Mouse (Mus musculus) MEL (cell line): ENCODE measurements around the gene Cenpb. TPM values are rescaled to one million over a fixed set of nuclear protein-coding genes. Genes with fewer than 3 reads are reported as not detected.

ENCODE experiments used
- DNase-seq: peaks from one replicate; pipeline ENCODE4 v3.0.0; 2011; ENCODE audit warnings: low read depth, low spot score
- H3K27ac ChIP-seq: 2 replicates; pipeline ENCODE4 v1.5.1; 2012; ENCODE audit warnings: low read depth, mild to moderate bottlenecking, control low read depth, low read length, moderate library complexity; ENCODE audit not compliant: control insufficient read depth
- H3K27me3 ChIP-seq, 2 experiments: fragments of 150-350 bp in 1 of 2; sonication (generic) in 1 of 2; 2 replicates each; pipeline ENCODE4 v1.6.1; 2012; ENCODE audit warnings: low read length in 2 of 2, mild to moderate bottlenecking in 2 of 2, improper control_type of control experiment in 1 of 2, moderate library complexity in 1 of 2; ENCODE audit not compliant: insufficient read depth in 2 of 2, control insufficient read depth in 1 of 2
- H3K36me3 ChIP-seq, 2 experiments: 2 replicates each; pipeline ENCODE4 v1.6.1; 2012 to 2014; ENCODE audit warnings: low read length in 2 of 2, improper control_type of control experiment in 1 of 2, inconsistent platforms in 1 of 2, mild to moderate bottlenecking in 1 of 2; ENCODE audit not compliant: insufficient read depth in 2 of 2, control insufficient read depth in 1 of 2
- H3K4me1 ChIP-seq, 2 experiments: fragments of 150-350 bp in 1 of 2; sonication (generic) in 1 of 2; 2 replicates each; pipeline ENCODE4 v1.6.1; 2012; ENCODE audit warnings: low read length in 2 of 2, improper control_type of control experiment in 1 of 2, mild to moderate bottlenecking in 1 of 2; ENCODE audit not compliant: insufficient read depth in 2 of 2, control insufficient read depth in 1 of 2
- H3K4me3 ChIP-seq, 2 experiments: fragments of 150-350 bp in 1 of 2; sonication (generic) in 1 of 2; 2 replicates each; pipeline ENCODE4 v1.5.1; 2012; ENCODE audit warnings: low read depth in 2 of 2, low read length in 2 of 2, mild to moderate bottlenecking in 2 of 2, moderate library complexity in 2 of 2, control low read depth in 1 of 2, improper control_type of control experiment in 1 of 2; ENCODE audit not compliant: control insufficient read depth in 1 of 2, insufficient read depth in 1 of 2
- H3K79me2 ChIP-seq: 2 replicates; pipeline ENCODE4 v1.6.1; 2012; ENCODE audit warnings: mild to moderate bottlenecking, low read length, moderate library complexity; ENCODE audit not compliant: control insufficient read depth, poor library complexity, insufficient read depth
- H3K9ac ChIP-seq: 2 replicates; pipeline ENCODE4 v1.6.1; 2012; ENCODE audit warnings: low read depth, mild to moderate bottlenecking, control low read depth, low read length, moderate library complexity; ENCODE audit not compliant: control insufficient read depth, poor library complexity, severe bottlenecking
- H3K9me3 ChIP-seq: fragments of 150-350 bp; sonication (generic); replicated peaks from 2 replicates; pipeline ENCODE4 v1.6.1; 2012; ENCODE audit warnings: mild to moderate bottlenecking, low read length, improper control_type of control experiment, moderate library complexity; ENCODE audit not compliant: insufficient read depth
- BHLHE40 ChIP-seq: IDR thresholded peaks from 2 replicates; pipeline ENCODE4 v1.6.1; 2012; ENCODE audit warnings: low read depth, mild to moderate bottlenecking, inconsistent platforms, low read length, improper control_type of control experiment, borderline replicate concordance
- CHD1 ChIP-seq: IDR thresholded peaks from 2 replicates; pipeline ENCODE4 v1.6.1; 2012; ENCODE audit warnings: low read depth, mild to moderate bottlenecking, inconsistent platforms, low read length, improper control_type of control experiment
- E2F4 ChIP-seq: IDR thresholded peaks from 2 replicates; pipeline ENCODE4 v1.6.1; 2011; ENCODE audit warnings: low read depth, low read length, improper control_type of control experiment, borderline replicate concordance
- ELF1 ChIP-seq: IDR thresholded peaks from 2 replicates; pipeline ENCODE4 v1.6.1; 2014; ENCODE audit warnings: low read depth, mild to moderate bottlenecking, inconsistent platforms, low read length, improper control_type of control experiment, moderate library complexity
- EP300 ChIP-seq, 2 experiments: IDR thresholded peaks; 2 replicates each; pipeline ENCODE4 v1.6.1; 2011; ENCODE audit warnings: improper control_type of control experiment in 2 of 2, low read length in 2 of 2, low read depth in 1 of 2, mild to moderate bottlenecking in 1 of 2
- HCFC1 ChIP-seq: IDR thresholded peaks from 2 replicates; pipeline ENCODE4 v1.6.1; 2012; ENCODE audit warnings: low read depth, mild to moderate bottlenecking, inconsistent platforms, low read length, improper control_type of control experiment, moderate library complexity
- JUND ChIP-seq: IDR thresholded peaks from 2 replicates; pipeline ENCODE4 v1.6.1; 2011; ENCODE audit warnings: low read depth, mild to moderate bottlenecking, improper control_type of control experiment, low read length
- KAT2A ChIP-seq: conservative IDR thresholded peaks from 2 replicates; pipeline ENCODE4 v1.6.1; 2012; ENCODE audit warnings: low read depth, low read length, improper control_type of control experiment, inconsistent platforms
- MAFK ChIP-seq: IDR thresholded peaks from 2 replicates; pipeline ENCODE4 v1.6.1; 2011; ENCODE audit warnings: low read depth, mild to moderate bottlenecking, low read length, improper control_type of control experiment, borderline replicate concordance
- MAX ChIP-seq: IDR thresholded peaks from 2 replicates; pipeline ENCODE4 v1.6.1; 2011; ENCODE audit warnings: low read length, improper control_type of control experiment
- MAZ ChIP-seq: IDR thresholded peaks from 2 replicates; pipeline ENCODE4 v1.6.1; 2012; ENCODE audit warnings: low read depth, mild to moderate bottlenecking, inconsistent platforms, low read length, improper control_type of control experiment
- MXI1 ChIP-seq: IDR thresholded peaks from 2 replicates; pipeline ENCODE4 v1.6.1; 2011; ENCODE audit warnings: mild to moderate bottlenecking, low read depth, low read length, improper control_type of control experiment
- NRF1 ChIP-seq: IDR thresholded peaks from 2 replicates; pipeline ENCODE4 v1.6.1; 2014; ENCODE audit warnings: low read depth, mild to moderate bottlenecking, inconsistent platforms, low read length, improper control_type of control experiment, moderate library complexity; ENCODE audit not compliant: poor library complexity, insufficient read depth, severe bottlenecking
- POLR2A ChIP-seq, 2 experiments: IDR thresholded peaks; 2 replicates each; pipeline ENCODE4 v1.6.1; 2011 to 2012; ENCODE audit warnings: low read length in 2 of 2, mild to moderate bottlenecking in 2 of 2, control low read depth in 1 of 2, improper control_type of control experiment in 1 of 2, low read depth in 1 of 2, moderate library complexity in 1 of 2; ENCODE audit not compliant: control insufficient read depth in 1 of 2, insufficient read depth in 1 of 2, poor library complexity in 1 of 2
- POLR2AphosphoS2 ChIP-seq: IDR thresholded peaks from 2 replicates; pipeline ENCODE4 v1.6.1; 2011; ENCODE audit warnings: low read length, improper control_type of control experiment
- SIN3A ChIP-seq: IDR thresholded peaks from 2 replicates; pipeline ENCODE4 v1.6.1; 2012; ENCODE audit warnings: low read length, improper control_type of control experiment, inconsistent platforms
- TAL1 ChIP-seq: IDR thresholded peaks from 2 replicates; pipeline ENCODE4 v1.6.1; 2012; ENCODE audit warnings: mild to moderate bottlenecking, inconsistent platforms, low read length, moderate library complexity, mixed read lengths
- TBP ChIP-seq: IDR thresholded peaks from 2 replicates; pipeline ENCODE4 v1.8.0; 2011; ENCODE audit warnings: low read depth, low read length, improper control_type of control experiment
- TCF12 ChIP-seq: IDR thresholded peaks from 2 replicates; pipeline ENCODE4 v1.6.1; 2014; ENCODE audit warnings: low read depth, mild to moderate bottlenecking, inconsistent platforms, low read length, improper control_type of control experiment, moderate library complexity
- USF1 ChIP-seq: IDR thresholded peaks from 2 replicates; pipeline ENCODE4 v1.6.1; 2014; ENCODE audit warnings: low read depth, mild to moderate bottlenecking, inconsistent platforms, low read length, improper control_type of control experiment, moderate library complexity
- ZC3H11A ChIP-seq: IDR thresholded peaks from 2 replicates; pipeline ENCODE4 v1.6.1; 2012; ENCODE audit warnings: low read depth, mild to moderate bottlenecking, inconsistent platforms, low read length, improper control_type of control experiment
- ZKSCAN1 ChIP-seq: IDR thresholded peaks from 2 replicates; pipeline ENCODE4 v1.6.1; 2012; ENCODE audit warnings: low read depth, mild to moderate bottlenecking, inconsistent platforms, low read length, improper control_type of control experiment, moderate library complexity
- ZMIZ1 ChIP-seq: IDR thresholded peaks from 2 replicates; pipeline ENCODE4 v1.6.1; 2012; ENCODE audit warnings: low read depth, mild to moderate bottlenecking, inconsistent platforms, low read length, improper control_type of control experiment, moderate library complexity
- polyA plus RNA-seq, 2 experiments: library from polyadenylated mRNA; stranded (reverse) in 1 of 2; unstranded in 1 of 2; fragments of >175 nt in 1 of 2; fragments of >200 nt in 1 of 2; gene quantifications; 2 replicates each; pipeline versions ENCODE4 v1.2.1 to v1.2.4; 2012; ENCODE audit warnings: low replicate concordance in 2 of 2, low read depth in 1 of 2; ENCODE audit not compliant: insufficient read length in 2 of 2, insufficient read depth in 1 of 2, missing spikeins in 1 of 2
- total RNA-seq: library from RNA; depleted of rRNA; stranded (reverse); fragments of 300-350 nt; gene quantifications from 2 replicates; pipeline ENCODE4 v1.2.3, GENCODE M21; 2012

Gene Cenpb
- total and polyA plus RNA-seq, 3 experiments = 24.3 to 34.9 TPM; not detected in 1

DNA sequence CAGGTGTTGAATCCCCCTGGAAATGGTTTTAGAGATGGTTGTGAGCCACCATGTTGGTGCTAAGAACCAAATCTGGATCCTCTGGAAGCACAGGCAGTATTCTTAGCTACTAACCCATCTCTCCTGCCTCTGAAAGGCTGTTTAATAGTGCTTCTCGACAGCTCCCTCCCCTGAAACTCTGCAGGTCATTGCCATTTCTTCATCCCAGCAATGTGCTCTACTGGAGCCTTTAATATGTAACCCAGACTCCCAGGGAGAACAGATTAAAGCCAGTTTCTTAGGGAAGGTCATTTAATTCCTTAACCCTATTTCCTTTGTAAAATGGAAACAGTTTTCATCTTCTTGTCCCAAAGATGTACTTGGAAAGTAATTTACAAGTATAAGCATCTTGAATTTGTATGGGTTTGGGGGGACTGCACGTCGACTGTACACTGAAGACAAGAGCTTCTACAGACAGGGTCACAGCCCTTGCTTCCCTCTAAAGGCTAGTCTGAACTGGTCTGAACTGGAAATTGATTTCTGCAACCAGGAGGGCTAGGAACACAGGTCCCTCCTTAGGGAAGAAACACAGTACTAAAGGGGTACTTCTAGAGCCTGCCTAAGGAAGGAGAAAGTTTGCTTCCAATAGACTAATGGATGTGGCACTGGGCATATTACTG is 4.5 kb downstream of the Cenpb start:
- H3K4me1 ChIP-seq = peaks cover 3 to 49% of the 10 kb centered on the region in 2 experiments; a peak in 3 of 4 replicates
- H3K9ac ChIP-seq = no peak overlapping the region

DNA sequence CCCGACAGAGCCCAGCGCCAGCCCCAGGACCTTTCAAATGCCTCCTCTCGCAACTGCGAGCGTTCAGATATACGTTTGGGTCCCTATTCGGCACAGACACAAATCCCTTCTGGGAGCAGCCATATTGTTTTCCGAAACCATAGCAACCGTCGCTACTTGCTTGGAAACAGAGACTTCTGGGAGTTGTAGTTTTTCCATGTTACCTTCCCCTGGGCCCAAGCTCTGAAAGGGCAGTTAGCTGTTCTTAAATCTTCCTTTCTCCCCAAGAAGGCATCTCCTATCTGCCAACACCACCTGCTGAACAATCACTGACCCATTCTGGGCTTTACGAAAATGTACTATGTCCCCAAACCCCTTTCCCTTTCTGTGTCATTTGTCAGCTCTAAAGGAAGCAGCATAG is 5.2 kb downstream of the Cenpb start:
- H3K79me2 ChIP-seq = peaks cover 16% of the 10 kb centered on the region
- H3K4me1 ChIP-seq = peaks cover 3 to 49% of the 10 kb centered on the region in 2 experiments; a peak in 3 of 4 replicates
- no peak overlapping the region for H3K9ac ChIP-seq
- H3K36me3 ChIP-seq = peaks cover 0 to 12% of the 10 kb centered on the region in 2 experiments; a peak in 2 of 4 replicates
- H3K27ac ChIP-seq = no peak overlapping the region
- peak overlapping the region; percentile 10 to 51; a peak in 3 of 4 replicates for H3K4me3 ChIP-seq
- peak; percentile 88 for DNase-seq
- H3K9me3 ChIP-seq = no peaks in the 10 kb centered on the region
- TF ChIP-seq NRF1 (0 out of 2 replicates have a peak, but pooled peaks have one; percentile 27), ZKSCAN1 (no peak), E2F4 (no peak), KAT2A (peak; percentile 93), POLR2AphosphoS2 (0 out of 2 replicates have a peak, but pooled peaks have one; percentile 43), ELF1 (peak; percentile 82), TCF12 (no peak), POLR2A (IDR thresholded peaks at IDR 0.05; ENCODE audit: control insufficient read depth in 1 of 2, insufficient read depth in 1 of 2, low read depth in 1 of 2, low read length in 2 of 2, poor library complexity in 1 of 2) (peak in 1 of 2 experiments; percentile 47; a peak in 1 of 4 replicates), ZMIZ1 (no peak), ZC3H11A (no peak), CHD1 (no peak), MAX (no peak), TAL1 (peak; percentile 27; the same call in 1 of the 2 replicates), HCFC1 (peak; percentile 99), MAZ (no peak), BHLHE40 (peak; percentile 10; the same call in 1 of the 2 replicates), JUND (no peak), EP300 (IDR thresholded peaks at IDR 0.05; ENCODE audit: low read depth in 1 of 2, low read length in 2 of 2) (no peak), SIN3A (peak; percentile 99), MAFK (no peak), MXI1 (peak; percentile 89), USF1 (no peak)
- H3K27me3 ChIP-seq = no peaks in the 10 kb centered on the region

More for the DNA sequence above, 4.5 kb downstream of the Cenpb start:
- no peaks in the 10 kb centered on the region for H3K27me3 ChIP-seq
- peaks cover 16% of the 10 kb centered on the region for H3K79me2 ChIP-seq
- no peak overlapping the region for H3K27ac ChIP-seq
- H3K36me3 ChIP-seq = peaks cover 0 to 12% of the 10 kb centered on the region in 2 experiments; a peak in 2 of 4 replicates
- no peaks in the 10 kb centered on the region for H3K9me3 ChIP-seq
- DNase-seq = no peak
- TF ChIP-seq POLR2AphosphoS2 (0 out of 2 replicates have a peak, but pooled peaks have one; percentile 12), TBP (no peak)
- H3K4me3 ChIP-seq = no peak overlapping the region
